Mouse (Mus musculus): ENCODE measurements around the gene Adgrg3. TPM values are rescaled to one million over a fixed set of nuclear protein-coding genes. Genes with fewer than 3 reads are reported as not detected.
A peak's percentile ranks its signal among the peaks of the same experiment; 100 is the strongest.
"Not testable (repeated sequence)": the region's sequence is repeated elsewhere in the genome, so short reads cannot be mapped to it uniquely, and the experiment has no call there.

Gene Adgrg3
- polyA plus RNA-seq, 1 experiment from 2014 or later = 3.6 TPM

GRCm38 (mm10) chr8:95024387-95024786 is 6.9 kb downstream of the Adgrg3 start:
- WGBS = 71% methylated on average over 4 of the region's 4 CpGs
- ATAC-seq (replicated peaks; ENCODE audit: low FRiP score, low TSS enrichment, low read depth) = no peak

GRCm38 (mm10) chr8:95025421-95025820 is 7.9 kb downstream of the Adgrg3 start:
- ATAC-seq (replicated peaks; ENCODE audit: low FRiP score, low TSS enrichment, low read depth) (no peak), DNase-seq (ENCODE audit: low spot score) (no peak)
- H3K36me3 ChIP-seq (ENCODE audit: control insufficient read depth, insufficient read depth, low read length) = no peaks in the 10 kb centered on the region

More at GRCm38 (mm10) chr8:95024387-95024786, 6.9 kb downstream of the Adgrg3 start:
- no peak overlapping the region for H3K4me2 ChIP-seq (ENCODE audit: low read length)
- H3K9me3 ChIP-seq (ENCODE audit: control insufficient read depth, low read length) = peaks cover 5% of the 10 kb centered on the region; the same call in 1 of the 2 replicates
- H3K4me3 ChIP-seq (ENCODE audit: low read depth, low read length) = no peak overlapping the region
- H3K9ac ChIP-seq (ENCODE audit: low read length) = no peak overlapping the region
- no peak for DNase-seq (ENCODE audit: low spot score)
- H3K36me3 ChIP-seq (ENCODE audit: control insufficient read depth, insufficient read depth, low read length) = no peaks in the 10 kb centered on the region
- no peaks in the 10 kb centered on the region for H3K4me1 ChIP-seq (replicated peaks; ENCODE audit: control insufficient read depth, insufficient read depth, low read length)
- no peaks in the 10 kb centered on the region for H3K27me3 ChIP-seq (replicated peaks; ENCODE audit: control insufficient read depth, insufficient read depth, low read length)
- no peak overlapping the region for H3K27ac ChIP-seq (ENCODE audit: low read depth)

DNA sequence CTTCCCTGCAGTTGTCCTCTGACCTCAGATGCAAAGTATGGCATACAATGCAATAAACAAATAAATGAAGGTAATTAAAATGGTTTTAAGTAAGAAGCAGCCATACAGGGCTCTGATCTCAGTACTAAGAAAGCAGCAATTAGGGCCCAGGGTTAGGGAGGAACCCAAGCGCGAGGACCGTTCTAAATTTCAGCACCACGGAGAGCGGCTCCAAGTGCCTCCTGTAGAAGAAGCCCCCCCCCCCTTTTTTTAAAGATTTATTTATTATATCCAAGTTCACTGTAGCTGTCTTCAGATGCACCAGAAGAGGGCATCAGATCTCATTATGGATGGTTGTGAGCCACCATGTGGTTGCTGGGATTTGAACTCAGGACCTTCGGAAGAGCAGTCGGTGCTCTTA is 10.9 kb downstream of the Adgrg3 start:
- 50% methylated on average over 7 of the region's 7 CpGs for WGBS
- not testable (repeated sequence) for H3K9ac ChIP-seq (ENCODE audit: low read length); ATAC-seq (replicated peaks; ENCODE audit: low FRiP score, low TSS enrichment, low read depth); H3K27me3 ChIP-seq (replicated peaks; ENCODE audit: control insufficient read depth, insufficient read depth, low read length); H3K4me1 ChIP-seq (replicated peaks; ENCODE audit: control insufficient read depth, insufficient read depth, low read length); H3K4me3 ChIP-seq (ENCODE audit: low read depth, low read length); H3K27ac ChIP-seq (ENCODE audit: low read depth); H3K36me3 ChIP-seq (ENCODE audit: control insufficient read depth, insufficient read depth, low read length); H3K4me2 ChIP-seq (ENCODE audit: low read length); H3K9me3 ChIP-seq (ENCODE audit: control insufficient read depth, low read length)
- peak; percentile 75 for DNase-seq (ENCODE audit: low spot score)

More at GRCm38 (mm10) chr8:95025421-95025820, 7.9 kb downstream of the Adgrg3 start:
- Histone ChIP-seq H3K9me3 (ENCODE audit: control insufficient read depth, low read length) (peaks cover 5% of the 10 kb centered on the region; the same call in 1 of the 2 replicates), H3K27ac (ENCODE audit: low read depth) (no peak overlapping the region), H3K9ac (ENCODE audit: low read length) (no peak overlapping the region), H3K4me1 (replicated peaks; ENCODE audit: control insufficient read depth, insufficient read depth, low read length) (no peaks in the 10 kb centered on the region), H3K4me3 (ENCODE audit: low read depth, low read length) (no peak overlapping the region), H3K4me2 (ENCODE audit: low read length) (no peak overlapping the region), H3K27me3 (replicated peaks; ENCODE audit: control insufficient read depth, insufficient read depth, low read length) (no peaks in the 10 kb centered on the region)
- WGBS = 67% methylated on average over 2 of the region's 2 CpGs

DNA sequence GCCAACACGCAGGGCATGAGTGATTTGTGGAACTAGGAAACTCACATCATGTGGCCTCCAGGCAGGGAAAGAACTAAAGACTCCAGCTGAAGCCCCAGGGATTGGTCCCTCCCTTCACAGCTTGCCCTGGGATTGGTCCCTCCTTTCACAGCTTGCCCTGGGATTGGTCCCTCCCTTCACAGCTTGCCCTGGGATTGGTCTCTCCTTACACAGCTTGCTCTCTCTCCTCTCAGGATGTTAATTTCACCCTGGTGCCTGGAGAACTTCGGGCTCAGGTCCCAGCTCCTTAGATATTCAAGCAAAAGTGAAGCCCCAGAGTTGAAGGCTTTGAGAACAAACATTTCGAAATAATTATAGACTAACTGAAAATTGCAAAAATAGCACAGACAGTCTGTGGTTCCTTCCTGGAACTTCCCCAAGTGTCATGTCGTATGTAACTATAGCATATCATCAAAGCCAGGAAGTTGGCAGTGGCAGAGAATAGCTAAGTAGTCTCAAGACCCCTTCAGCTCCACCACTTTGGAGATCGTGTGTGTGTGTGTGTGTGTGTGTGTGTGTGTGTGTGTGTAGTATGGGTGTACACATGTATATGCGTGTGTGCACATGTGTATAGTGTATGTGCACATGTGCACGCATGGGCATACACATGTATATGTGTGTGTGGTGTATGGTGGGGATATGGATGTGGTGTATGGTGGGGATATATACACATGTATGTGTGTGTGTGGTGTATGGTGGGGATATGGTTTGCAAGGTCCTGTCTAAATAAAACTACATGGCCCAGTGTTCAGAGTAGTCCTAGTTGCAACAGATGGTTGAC is 19.8 kb downstream of the Adgrg3 start:
- Histone ChIP-seq H3K9ac (ENCODE audit: low read length) (no peak overlapping the region), H3K4me2 (ENCODE audit: low read length) (no peak overlapping the region), H3K4me1 (replicated peaks; ENCODE audit: control insufficient read depth, insufficient read depth, low read length) (no peaks in the 10 kb centered on the region), H3K9me3 (ENCODE audit: control insufficient read depth, low read length) (no peaks in the 10 kb centered on the region), H3K27ac (ENCODE audit: low read depth) (no peak overlapping the region), H3K27me3 (replicated peaks; ENCODE audit: control insufficient read depth, insufficient read depth, low read length) (no peaks in the 10 kb centered on the region), H3K36me3 (ENCODE audit: control insufficient read depth, insufficient read depth, low read length) (no peaks in the 10 kb centered on the region), H3K4me3 (ENCODE audit: low read depth, low read length) (no peak overlapping the region)
- no peak for ATAC-seq (replicated peaks; ENCODE audit: low FRiP score, low TSS enrichment, low read depth)
- DNase-seq (ENCODE audit: low spot score) = no peak
- 64% methylated on average over 7 of the region's 7 CpGs for WGBS

DNA sequence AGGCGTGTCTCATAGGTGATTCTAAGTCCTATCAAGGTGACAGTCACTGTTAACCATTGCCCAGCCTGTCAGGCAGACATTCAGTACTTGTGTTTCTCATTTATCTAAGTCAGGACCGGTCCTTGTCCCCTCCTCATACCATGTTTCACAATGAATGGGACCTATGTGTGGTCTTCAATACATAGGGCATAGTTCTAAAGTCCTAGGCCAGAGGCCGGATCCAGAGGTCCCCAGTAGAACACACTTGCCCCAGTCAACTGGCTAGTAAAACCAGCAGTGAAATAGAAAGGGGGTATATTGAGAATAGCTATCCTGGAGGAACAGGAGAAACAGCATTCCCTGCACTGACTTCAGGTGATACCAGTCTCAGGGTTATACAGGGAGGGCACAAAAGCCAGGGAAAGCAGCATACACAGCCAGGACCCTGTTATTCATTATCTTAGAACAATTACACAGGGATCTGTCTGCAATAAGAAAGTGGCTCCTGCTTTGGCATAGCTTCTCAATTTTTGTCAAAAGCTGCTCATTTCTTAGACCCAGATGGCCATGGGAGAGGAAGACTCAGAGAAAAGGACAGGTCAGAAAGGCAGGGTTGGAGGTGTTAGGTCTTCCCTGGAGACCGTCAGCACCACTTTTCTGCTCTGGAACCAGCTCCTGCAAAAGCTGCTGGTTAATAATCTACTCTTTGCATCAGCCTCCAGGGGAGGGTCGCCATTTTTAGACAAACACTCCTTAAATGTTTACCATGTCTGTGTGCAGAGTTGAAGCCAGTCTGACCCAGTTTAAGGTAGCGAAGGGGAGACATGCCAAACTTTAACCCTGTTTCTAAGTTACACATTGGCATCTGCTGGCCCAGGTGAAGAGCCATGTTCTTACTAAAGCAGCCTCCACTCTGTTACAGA is 24.6 kb downstream of the Adgrg3 start:
- no peak; the same call in 1 of the 2 replicates for ATAC-seq (replicated peaks; ENCODE audit: low FRiP score, low TSS enrichment, low read depth)
- Histone ChIP-seq H3K36me3 (ENCODE audit: control insufficient read depth, insufficient read depth, low read length) (no peaks in the 10 kb centered on the region), H3K9me3 (ENCODE audit: control insufficient read depth, low read length) (no peaks in the 10 kb centered on the region), H3K9ac (ENCODE audit: low read length) (no peak overlapping the region), H3K4me1 (replicated peaks; ENCODE audit: control insufficient read depth, insufficient read depth, low read length) (no peaks in the 10 kb centered on the region), H3K27me3 (replicated peaks; ENCODE audit: control insufficient read depth, insufficient read depth, low read length) (no peaks in the 10 kb centered on the region), H3K27ac (ENCODE audit: low read depth) (peak overlapping the region; percentile 54), H3K4me3 (ENCODE audit: low read depth, low read length) (no peak overlapping the region), H3K4me2 (ENCODE audit: low read length) (no peak overlapping the region; the same call in 1 of the 2 replicates)
- DNase-seq (ENCODE audit: low spot score) = peak; percentile 64
- 48% methylated on average over 6 of the region's 6 CpGs for WGBS

DNA sequence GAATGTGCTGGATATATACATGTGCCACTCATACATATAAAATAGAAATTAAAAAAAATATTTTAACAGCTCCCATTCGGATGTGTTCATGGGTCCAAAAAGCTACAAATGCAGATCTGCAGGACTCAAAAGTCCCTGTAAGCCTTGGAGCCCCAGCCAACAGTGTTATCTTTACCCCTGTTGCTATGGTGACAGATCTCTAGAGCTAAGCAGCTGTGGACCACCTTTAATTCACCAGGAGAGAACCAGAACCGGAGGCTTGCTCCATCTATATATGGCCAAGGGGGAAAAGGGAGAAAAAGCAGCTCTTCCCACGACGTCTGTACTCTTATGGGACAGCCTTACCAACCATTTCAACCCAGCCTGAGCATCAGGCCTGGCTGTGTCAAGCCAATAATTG is 27.3 kb downstream of the Adgrg3 start:
- DNase-seq (ENCODE audit: low spot score) = no peak
- 67% methylated on average over 4 of the region's 4 CpGs for WGBS
- no peak for ATAC-seq (replicated peaks; ENCODE audit: low FRiP score, low TSS enrichment, low read depth)
- no peak overlapping the region for H3K4me3 ChIP-seq (ENCODE audit: low read depth, low read length)
- H3K27ac ChIP-seq (ENCODE audit: low read depth) = no peak overlapping the region
- H3K9me3 ChIP-seq (ENCODE audit: control insufficient read depth, low read length) = no peaks in the 10 kb centered on the region
- H3K4me2 ChIP-seq (ENCODE audit: low read length) = no peak overlapping the region
- no peaks in the 10 kb centered on the region for H3K27me3 ChIP-seq (replicated peaks; ENCODE audit: control insufficient read depth, insufficient read depth, low read length)
- H3K36me3 ChIP-seq (ENCODE audit: control insufficient read depth, insufficient read depth, low read length) = no peaks in the 10 kb centered on the region
- H3K4me1 ChIP-seq (replicated peaks; ENCODE audit: control insufficient read depth, insufficient read depth, low read length) = no peaks in the 10 kb centered on the region
- H3K9ac ChIP-seq (ENCODE audit: low read length) = no peak overlapping the region

GRCm38 (mm10) chr8:95046982-95047381 is 29.5 kb downstream of the Adgrg3 start:
- H3K36me3 ChIP-seq (ENCODE audit: control insufficient read depth, insufficient read depth, low read length) = no peaks in the 10 kb centered on the region
- no peak for DNase-seq (ENCODE audit: low spot score)
- WGBS = 64% methylated on average over 3 of the region's 3 CpGs

DNA sequence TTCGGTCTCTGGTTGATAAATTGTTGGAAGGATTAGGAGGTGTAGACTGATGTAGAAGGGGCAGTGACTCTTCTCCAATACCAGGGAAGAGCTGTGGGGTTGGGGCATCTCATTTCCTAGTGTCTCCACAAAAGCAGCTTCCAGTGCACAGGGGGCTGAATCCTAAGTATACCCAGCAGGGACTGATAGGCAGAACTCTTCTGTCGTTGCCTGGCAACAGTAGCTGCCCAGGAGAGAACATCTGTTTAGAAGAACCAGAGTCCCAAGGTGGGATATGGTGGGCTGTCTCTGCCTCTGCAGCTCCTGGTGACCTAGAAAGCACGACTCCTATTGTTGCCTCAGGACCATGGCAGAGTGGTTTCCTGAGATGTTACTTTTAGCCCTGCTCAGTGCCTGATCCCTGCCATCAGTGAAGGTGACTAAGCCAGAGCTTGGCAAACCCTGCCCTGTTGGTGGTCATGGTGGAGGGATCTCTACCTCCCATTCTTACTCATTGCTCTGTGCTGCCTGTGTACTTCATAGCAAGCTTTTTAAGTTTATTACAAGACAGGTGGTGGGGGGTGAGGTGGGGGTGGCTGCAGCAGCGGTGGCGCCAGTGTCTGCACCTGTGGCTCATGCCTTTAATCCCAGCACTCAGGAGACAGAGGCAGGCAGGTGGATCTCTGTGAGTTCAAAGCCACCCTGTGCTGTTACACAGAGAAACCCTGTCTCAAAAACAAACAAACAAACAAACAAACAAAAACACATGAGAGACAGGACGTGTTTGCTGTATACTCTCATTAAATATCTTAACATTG is 30.6 kb downstream of the Adgrg3 start:
- Histone ChIP-seq H3K27me3 (replicated peaks; ENCODE audit: control insufficient read depth, insufficient read depth, low read length) (no peaks in the 10 kb centered on the region), H3K4me3 (ENCODE audit: low read depth, low read length) (no peak overlapping the region), H3K9me3 (ENCODE audit: control insufficient read depth, low read length) (no peaks in the 10 kb centered on the region), H3K27ac (ENCODE audit: low read depth) (no peak overlapping the region), H3K9ac (ENCODE audit: low read length) (no peak overlapping the region), H3K4me2 (ENCODE audit: low read length) (no peak overlapping the region), H3K36me3 (ENCODE audit: control insufficient read depth, insufficient read depth, low read length) (no peaks in the 10 kb centered on the region), H3K4me1 (replicated peaks; ENCODE audit: control insufficient read depth, insufficient read depth, low read length) (no peaks in the 10 kb centered on the region)
- 64% methylated on average over 6 of the region's 6 CpGs for WGBS
- DNase-seq (ENCODE audit: low spot score) = no peak
- no peak for ATAC-seq (replicated peaks; ENCODE audit: low FRiP score, low TSS enrichment, low read depth)

More at GRCm38 (mm10) chr8:95046982-95047381, 29.5 kb downstream of the Adgrg3 start:
- Histone ChIP-seq H3K9ac (ENCODE audit: low read length) (no peak overlapping the region), H3K9me3 (ENCODE audit: control insufficient read depth, low read length) (no peaks in the 10 kb centered on the region), H3K4me2 (ENCODE audit: low read length) (no peak overlapping the region), H3K27ac (ENCODE audit: low read depth) (no peak overlapping the region), H3K27me3 (replicated peaks; ENCODE audit: control insufficient read depth, insufficient read depth, low read length) (no peaks in the 10 kb centered on the region), H3K4me3 (ENCODE audit: low read depth, low read length) (no peak overlapping the region), H3K4me1 (replicated peaks; ENCODE audit: control insufficient read depth, insufficient read depth, low read length) (no peaks in the 10 kb centered on the region)
- no peak for ATAC-seq (replicated peaks; ENCODE audit: low FRiP score, low TSS enrichment, low read depth)
